Mouse (Mus musculus) layer of hippocampus, adult 2 months (tissue): ENCODE measurements around the gene Pla2g2e. TPM values are rescaled to one million over a fixed set of nuclear protein-coding genes. Genes with fewer than 3 reads are reported as not detected.
A peak's percentile ranks its signal among the peaks of the same experiment; 100 is the strongest.

Source experiments
- DNase-seq, 2 experiments: peaks; one replicate each; pipeline ENCODE4 v3.0.0; 2022; ENCODE audit warnings: low spot score in 2 of 2
- H3K27ac ChIP-seq: fragments of 200-600 bp; 2 replicates; pipeline ENCODE4 v1.8.1; 2022
- H3K4me3 ChIP-seq: fragments of 200-600 bp; 2 replicates; pipeline ENCODE4 v1.8.1; 2022; ENCODE audit warnings: mild to moderate bottlenecking
- CTCF ChIP-seq: fragments of 200-600 bp; conservative IDR thresholded peaks from 2 replicates; pipeline ENCODE4 v1.8.1; 2022; ENCODE audit warnings: antibody characterized with exemption, mild to moderate bottlenecking, moderate library complexity
- total RNA-seq, 2 experiments: library from RNA; stranded (reverse); gene quantifications; 2 replicates each; pipeline ENCODE4 v1.2.3; 2021

Gene Pla2g2e
- total RNA-seq, 2 experiments from 2014 or later = not detected

DNA sequence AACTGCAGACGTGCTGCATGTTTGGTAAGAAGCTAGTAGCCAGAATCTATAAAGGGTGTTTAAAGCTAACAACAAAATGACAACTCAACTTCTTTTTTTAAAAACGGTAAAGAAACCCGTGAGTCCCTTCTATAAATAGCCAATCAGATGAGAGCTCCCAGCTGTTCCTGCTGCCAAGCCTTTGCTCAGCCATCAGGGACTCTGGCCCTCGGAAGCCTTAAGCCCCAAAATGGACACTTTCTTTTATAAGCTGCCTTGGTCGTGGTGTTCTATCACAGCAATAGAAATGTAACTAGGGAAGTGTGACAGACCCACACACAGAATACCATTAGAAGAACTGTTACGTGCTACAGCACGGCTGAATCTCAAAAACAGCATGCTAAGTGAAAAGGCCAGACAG lies 21.6 kb downstream of the Pla2g2e start:
- TF ChIP-seq CTCF = no peak
- Histone ChIP-seq H3K27ac (no peak overlapping the region), H3K4me3 (no peak overlapping the region)
- no peak for DNase-seq

DNA sequence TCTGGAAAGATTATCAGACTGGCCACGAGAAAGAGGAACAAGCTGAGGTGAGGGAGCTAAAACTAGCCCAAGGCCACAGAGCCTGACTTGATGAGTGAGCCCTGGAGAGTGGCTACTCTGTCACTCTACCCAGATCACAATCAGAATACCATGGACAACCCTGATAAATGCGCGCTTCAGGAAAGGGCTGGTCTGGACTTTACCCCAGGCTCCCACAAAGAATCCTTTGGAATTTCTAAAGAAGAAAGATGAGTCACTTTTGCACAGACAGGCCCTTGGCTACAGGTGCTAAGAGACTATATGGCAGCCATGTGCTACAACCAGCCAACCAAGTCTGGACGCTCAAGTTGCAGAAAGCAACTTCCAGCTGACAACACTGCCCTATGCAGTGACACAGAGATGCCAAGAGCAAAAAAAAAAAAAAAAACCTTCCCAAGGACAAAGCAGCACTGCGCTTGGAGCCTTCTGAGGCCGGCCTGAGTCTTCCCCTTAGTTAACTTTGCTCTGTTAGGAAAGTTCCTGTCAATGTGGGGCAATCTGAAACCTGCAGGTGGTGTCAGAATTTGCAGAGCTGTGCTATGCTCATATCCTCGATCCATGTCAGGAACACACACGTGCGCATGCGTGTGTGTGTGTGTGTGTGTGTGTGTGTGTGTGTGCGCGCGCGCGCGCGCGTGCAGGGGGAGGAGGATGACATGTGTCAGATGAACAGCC lies 28.0 kb downstream of the Pla2g2e start:
- TF ChIP-seq CTCF = no peak
- DNase-seq = no peak
- Histone ChIP-seq H3K4me3 (no peak overlapping the region), H3K27ac (no peak overlapping the region)

DNA sequence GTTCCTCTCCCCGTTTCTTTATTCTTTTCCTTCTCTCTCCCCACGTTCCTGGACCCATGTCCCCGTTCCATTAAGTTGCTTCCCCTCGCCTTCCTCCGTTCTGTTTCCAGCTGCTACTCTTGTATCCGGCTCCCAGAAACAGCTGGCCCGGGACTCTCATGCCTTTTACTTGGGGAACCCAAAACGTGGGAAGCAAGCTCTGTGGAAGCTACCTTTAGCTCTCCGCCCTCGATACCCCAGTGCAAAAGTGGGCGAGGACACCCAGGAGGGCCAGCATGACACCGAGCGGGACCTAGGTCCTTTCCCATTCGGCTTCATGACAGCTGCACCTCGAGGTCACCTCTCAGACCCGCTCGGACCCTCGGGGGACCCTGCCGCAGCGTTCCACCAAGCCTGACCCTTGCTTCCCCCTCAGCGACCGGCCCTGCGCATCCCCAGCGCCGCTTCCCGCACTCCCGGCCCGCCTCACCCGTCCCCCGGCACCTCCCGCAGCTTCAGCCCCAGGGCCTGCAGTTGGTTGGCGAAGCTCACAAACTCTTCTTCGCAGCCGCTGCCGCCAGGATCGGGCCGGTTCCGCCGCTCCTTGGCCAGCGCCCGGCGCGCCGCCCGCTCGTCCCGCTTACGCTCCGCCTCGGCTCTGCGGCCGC lies 35.5 kb downstream of the Pla2g2e start:
- Histone ChIP-seq H3K4me3 (peak overlapping the region; percentile 77), H3K27ac (peak overlapping the region; percentile 92)
- no peak for TF ChIP-seq CTCF
- peak in 1 of 2 experiments; percentile 18 for DNase-seq

DNA sequence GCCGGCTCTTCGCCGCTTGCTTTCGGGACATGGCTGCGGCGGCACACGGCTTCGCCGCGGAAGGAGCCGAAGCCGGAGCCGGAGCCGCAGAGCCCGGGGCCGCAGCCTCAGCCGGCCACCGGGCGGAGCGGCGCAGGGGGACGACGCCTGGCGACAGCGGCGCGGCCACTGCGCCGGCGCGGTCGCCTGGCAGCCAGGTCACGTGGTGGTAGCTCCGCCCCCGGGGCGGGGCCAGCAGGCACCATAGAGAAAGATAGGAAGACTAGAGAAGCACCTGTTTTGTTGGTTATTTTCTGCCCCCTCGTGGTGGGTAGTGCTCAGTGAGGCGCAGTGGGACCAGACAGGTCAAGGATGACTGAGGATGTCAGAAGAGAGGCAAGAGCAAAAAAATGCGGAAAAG lies 36.1 kb downstream of the Pla2g2e start, which contains the start of gene Otud3:
Gene Otud3, minus strand, starts transcription at position 149 of the 400 bp plus-strand sequence.
- DNase-seq = peak; percentile 94
- Histone ChIP-seq H3K27ac (peak within 1 kb of the TSS; percentile 92), H3K4me3 (peak within 1 kb of the TSS; percentile 77)
- peak; percentile 85 for TF ChIP-seq CTCF

DNA sequence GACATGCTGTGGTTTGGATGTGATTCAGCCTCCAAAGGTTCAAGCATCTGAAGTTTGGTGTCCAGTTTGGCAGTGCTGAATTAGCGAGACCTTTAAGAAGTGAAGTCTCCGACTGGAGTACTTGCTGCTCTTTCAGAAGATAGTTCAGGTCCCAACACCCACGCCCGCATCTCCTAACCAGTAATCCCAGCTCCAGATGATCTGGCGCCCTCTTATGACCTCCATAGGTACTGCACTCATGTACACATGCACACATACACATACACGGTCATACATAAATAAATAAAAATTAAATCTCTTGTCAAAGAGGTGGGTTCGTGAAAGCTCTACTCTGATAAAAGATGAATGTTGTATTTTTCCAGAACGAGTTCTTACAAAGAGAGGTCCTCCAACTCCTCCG lies 39.5 kb downstream of the Pla2g2e start:
- peak; percentile 60 for TF ChIP-seq CTCF
- H3K4me3 ChIP-seq = no peak overlapping the region
- H3K27ac ChIP-seq = no peak overlapping the region
- no peak for DNase-seq

DNA sequence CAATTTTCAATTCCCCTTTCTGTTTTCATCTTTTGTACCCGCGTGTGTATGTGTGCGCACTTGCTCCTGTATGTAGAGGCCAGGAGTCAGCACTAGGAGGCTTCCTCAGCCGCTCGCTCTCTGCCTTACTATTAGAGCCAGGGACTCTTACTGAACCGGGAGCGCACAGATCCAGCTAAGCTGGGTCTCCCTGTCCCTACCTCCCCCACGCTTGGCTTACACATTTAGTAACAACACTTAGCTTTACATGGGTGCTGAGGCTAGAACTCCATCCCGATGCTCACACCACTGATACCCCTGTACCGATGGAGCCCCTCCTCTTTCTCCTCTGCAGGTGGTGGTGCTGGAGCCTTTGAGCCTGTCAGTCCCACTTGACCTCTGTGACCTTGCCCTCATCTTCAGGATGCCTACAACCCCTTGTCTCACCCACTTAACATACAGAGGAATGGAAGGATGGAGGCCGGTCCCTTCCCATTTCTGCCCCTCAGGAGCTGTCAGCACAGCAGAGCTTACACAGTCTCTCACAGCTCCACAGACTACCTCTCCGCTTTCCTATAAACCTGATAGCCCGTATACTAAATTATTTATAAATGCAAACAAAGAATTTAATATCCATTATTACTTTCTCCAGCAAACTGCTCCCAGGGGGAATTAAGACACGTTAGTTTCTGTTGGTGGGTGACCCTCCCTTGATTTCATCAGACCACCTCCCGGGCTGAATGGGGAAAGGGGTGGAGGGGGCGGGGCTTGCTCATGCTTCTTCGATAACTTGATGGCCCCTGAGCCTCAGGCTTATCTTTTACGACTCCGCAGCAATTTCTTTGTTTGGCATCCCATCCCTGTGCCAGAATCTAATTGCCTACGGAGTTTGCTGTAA lies 43.8 kb downstream of the Pla2g2e start:
- H3K27ac ChIP-seq = no peak overlapping the region
- H3K4me3 ChIP-seq = no peak overlapping the region
- TF ChIP-seq CTCF = peak; percentile 15
- DNase-seq = no peak

DNA sequence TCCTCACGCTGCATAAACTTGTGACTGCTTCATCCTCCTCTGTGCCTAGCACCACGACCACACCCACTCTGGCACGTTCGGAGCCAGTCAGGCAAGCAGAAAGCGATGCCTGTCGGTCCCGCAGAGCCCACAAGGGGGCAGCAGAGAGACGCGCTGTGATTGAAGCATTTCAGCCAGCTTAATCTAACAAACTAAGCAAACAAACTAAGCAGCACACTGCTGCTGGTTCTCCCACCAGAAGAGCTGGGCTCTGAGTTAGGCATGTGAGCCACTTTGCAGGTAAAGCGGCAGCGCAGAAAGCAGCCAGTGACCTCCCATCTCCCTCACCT lies 44.4 kb downstream of the Pla2g2e start:
- Histone ChIP-seq H3K4me3 (no peak overlapping the region), H3K27ac (no peak overlapping the region)
- DNase-seq = peak; percentile 94 to 100
- TF ChIP-seq CTCF = peak; percentile 100

DNA sequence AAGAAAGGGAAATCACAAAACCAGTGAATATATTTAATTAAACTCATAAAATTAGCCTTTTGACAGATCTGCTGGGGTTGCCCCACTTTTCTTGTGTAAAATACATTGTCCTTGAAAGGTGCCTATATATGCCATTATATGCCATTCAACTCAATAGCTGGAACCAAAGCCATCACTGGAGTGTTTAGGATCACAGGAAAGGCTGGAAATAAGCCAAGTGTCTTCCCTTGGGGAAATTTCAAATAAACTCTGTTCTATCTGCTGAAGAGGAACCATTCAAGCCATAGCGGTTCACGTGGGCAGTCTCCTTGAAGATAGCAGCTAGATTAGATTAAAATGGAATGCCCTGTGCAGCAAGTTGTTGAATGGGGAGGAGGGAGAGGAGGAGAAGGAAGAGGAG lies 47.8 kb downstream of the Pla2g2e start:
- DNase-seq = no peak
- no peak overlapping the region for H3K27ac ChIP-seq
- no peak for TF ChIP-seq CTCF
- H3K4me3 ChIP-seq = no peak overlapping the region

Other genes starting within 250 kb of the Pla2g2e start
- 1 to 10 TPM; 2.0 to 3.3 TPM for gene Vwa5b1, start 242.1 kb upstream of the Pla2g2e start, total RNA-seq
- gene Pla2g2c, start 153.2 kb upstream of the Pla2g2e start, total RNA-seq = not detected
- gene Ubxn10, start 140.8 kb upstream of the Pla2g2e start, total RNA-seq = 1 to 10 TPM; 1.9 to 2.1 TPM
- gene Pla2g2f, start 120.3 kb upstream of the Pla2g2e start, total RNA-seq = 1 to 10 TPM; 1.6 to 2.3 TPM
- gene Pla2g2d, start 102.2 kb upstream of the Pla2g2e start, total RNA-seq = under 1 TPM; 0.23 to 0.64 TPM
- 1 to 10 TPM in 1 of 2 experiments, under 1 TPM in 1; 0.86 to 1.4 TPM for gene Pla2g5, start 14.5 kb upstream of the Pla2g2e start, total RNA-seq
- gene Gm13030, start 4.0 kb upstream of the Pla2g2e start, total RNA-seq = not detected
- 10 to 100 TPM; 10.4 to 13.9 TPM for gene Otud3, start 36.0 kb downstream of the Pla2g2e start, total RNA-seq
- not detected for gene Rnf186, start 89.2 kb downstream of the Pla2g2e start, total RNA-seq
- 1 to 10 TPM; 1.6 to 4.2 TPM for gene Tmco4, start 94.9 kb downstream of the Pla2g2e start, total RNA-seq
- 1 to 10 TPM; 7.3 to 7.6 TPM for gene Htr6, start 197.6 kb downstream of the Pla2g2e start, total RNA-seq
- gene Nbl1, start 215.1 kb downstream of the Pla2g2e start, total RNA-seq = 10 to 100 TPM; 84.4 to 89.9 TPM